Mouse (Mus musculus): ENCODE measurements at regions not wholly inside any gene's neighbourhood (a gene's known extent, or its start where the extent isn't known, plus 50 kb on each side); places are given as distances from the start of the nearest gene placed in this dataset.

DNA sequence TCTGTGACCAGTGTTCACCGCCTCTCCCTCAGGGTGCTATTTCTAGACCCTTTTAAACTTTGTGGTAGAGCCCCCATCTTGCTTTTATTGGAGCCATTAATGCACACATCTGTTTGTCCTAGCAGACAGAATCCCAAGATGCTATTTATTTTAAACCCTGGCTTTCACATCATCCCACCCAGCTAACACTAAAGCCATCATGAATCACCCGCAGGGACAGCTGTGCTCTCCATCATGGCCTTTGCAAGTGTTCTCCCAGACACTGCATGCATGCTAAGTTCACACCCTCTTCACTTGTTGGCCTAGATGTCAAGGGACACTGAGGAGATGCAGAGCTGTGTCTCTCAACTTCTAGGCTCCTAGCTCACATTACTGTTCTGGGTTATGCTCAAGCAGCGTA, 220.9 kb upstream of the Igfbp3 start:
- ATAC-seq (ENCODE audit: insufficient read depth): no peak
- H3K4me1 ChIP-seq (replicated peaks): no peaks in the 10 kb centered on the region
- no peaks in the 10 kb centered on the region for H3K36me3 ChIP-seq (replicated peaks)
- H3K4me3 ChIP-seq (replicated peaks): no peak overlapping the region
- no peak overlapping the region for H3K4me2 ChIP-seq
- no peak overlapping the region for H3K9ac ChIP-seq
- no peak overlapping the region for H3K27ac ChIP-seq (replicated peaks)
- H3K9me3 ChIP-seq (replicated peaks): no peaks in the 10 kb centered on the region
- 79% methylated on average over 3 of the region's 3 CpGs for WGBS (ENCODE audit: insufficient replicate concordance)
- no peaks in the 10 kb centered on the region for H3K27me3 ChIP-seq

GRCm38 (mm10) chr11:7427771-7428170, 214.0 kb upstream of the Igfbp3 start:
- Histone ChIP-seq H3K4me1 (replicated peaks) (no peaks in the 10 kb centered on the region; the same call in 1 of the 2 replicates), H3K4me2 (no peak overlapping the region), H3K9me3 (replicated peaks) (no peaks in the 10 kb centered on the region), H3K27me3 (no peaks in the 10 kb centered on the region), H3K36me3 (replicated peaks) (no peaks in the 10 kb centered on the region), H3K4me3 (replicated peaks) (no peak overlapping the region), H3K9ac (no peak overlapping the region), H3K27ac (replicated peaks) (no peak overlapping the region)
- ATAC-seq (ENCODE audit: insufficient read depth): no peak
- WGBS (ENCODE audit: insufficient replicate concordance): 65% methylated on average over 4 of the region's 4 CpGs

GRCm38 (mm10) chr11:7425233-7425632, 211.5 kb upstream of the Igfbp3 start:
- 63% methylated on average over 1 of the region's 1 CpGs for WGBS (ENCODE audit: insufficient replicate concordance)
- Histone ChIP-seq H3K4me2 (no peak overlapping the region), H3K4me3 (replicated peaks) (no peak overlapping the region), H3K9me3 (replicated peaks) (no peaks in the 10 kb centered on the region), H3K36me3 (replicated peaks) (no peaks in the 10 kb centered on the region), H3K9ac (no peak overlapping the region), H3K4me1 (replicated peaks) (no peaks in the 10 kb centered on the region; the same call in 1 of the 2 replicates), H3K27ac (replicated peaks) (no peak overlapping the region), H3K27me3 (no peaks in the 10 kb centered on the region)
- no peak for ATAC-seq (ENCODE audit: insufficient read depth)

DNA sequence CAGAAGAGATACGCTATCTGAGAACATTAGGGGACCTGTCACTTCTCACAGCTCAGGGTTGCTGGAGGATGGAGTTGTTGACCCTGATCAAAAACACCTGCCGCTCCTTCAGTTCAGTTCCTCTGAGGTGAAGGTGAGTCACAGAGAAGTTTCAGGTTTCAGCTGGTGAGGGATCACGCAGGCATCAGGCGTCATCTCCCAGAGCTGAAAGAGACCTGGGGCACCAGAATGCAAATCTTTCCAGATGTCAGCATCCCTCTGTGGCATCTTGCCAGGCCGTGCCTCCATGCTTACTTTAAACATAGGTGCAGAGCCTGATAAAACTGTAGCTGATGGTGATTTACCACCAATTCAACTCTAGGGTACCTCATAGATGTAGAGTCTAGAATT, 210.4 kb upstream of the Igfbp3 start:
- H3K4me1 ChIP-seq (replicated peaks): no peaks in the 10 kb centered on the region; the same call in 1 of the 2 replicates
- H3K4me3 ChIP-seq (replicated peaks): no peak overlapping the region
- no peak for ATAC-seq (ENCODE audit: insufficient read depth)
- WGBS (ENCODE audit: insufficient replicate concordance): 54% methylated on average over 5 of the region's 5 CpGs
- no peak overlapping the region for H3K27ac ChIP-seq (replicated peaks)
- H3K36me3 ChIP-seq (replicated peaks): no peaks in the 10 kb centered on the region
- H3K9ac ChIP-seq: no peak overlapping the region
- no peaks in the 10 kb centered on the region for H3K9me3 ChIP-seq (replicated peaks)
- no peak overlapping the region for H3K4me2 ChIP-seq
- H3K27me3 ChIP-seq: no peaks in the 10 kb centered on the region

- Histone ChIP-seq H3K27me3 (no peaks in the 10 kb centered on the region), H3K9ac (no peak overlapping the region), H3K4me2 (no peak overlapping the region), H3K36me3 (replicated peaks) (no peaks in the 10 kb centered on the region), H3K9me3 (replicated peaks) (no peaks in the 10 kb centered on the region), H3K4me1 (replicated peaks) (no peaks in the 10 kb centered on the region; the same call in 1 of the 2 replicates), H3K27ac (replicated peaks) (no peak overlapping the region), H3K4me3 (replicated peaks) (no peak overlapping the region)
- ATAC-seq (ENCODE audit: insufficient read depth): peak; percentile 86
- 25% methylated on average over 13 of the region's 13 CpGs for WGBS (ENCODE audit: insufficient replicate concordance)
These were observed 209.8 kb upstream of the Igfbp3 start for GRCm38 (mm10) chr11:7423276-7424081.

DNA sequence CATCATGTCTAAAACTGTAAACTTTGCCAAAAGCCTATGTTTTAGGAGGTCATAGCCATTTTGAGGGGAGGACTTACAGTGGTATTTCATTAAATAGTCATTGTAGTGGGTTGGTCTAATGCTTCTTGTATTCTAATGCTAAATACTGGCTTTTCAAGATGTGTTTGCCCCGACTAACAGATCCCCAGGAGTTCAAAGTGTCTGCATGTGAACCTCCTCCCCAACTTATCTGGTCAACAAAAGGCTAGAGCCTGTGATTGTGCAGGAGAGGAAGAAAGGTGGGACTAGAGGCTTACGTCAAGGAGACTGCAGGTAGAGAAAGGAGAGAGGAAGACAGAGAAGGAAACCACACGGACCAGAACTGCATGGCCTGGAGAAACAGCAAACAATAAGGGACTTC, 198.9 kb upstream of the Igfbp3 start:
- H3K36me3 ChIP-seq (replicated peaks): no peaks in the 10 kb centered on the region
- 50% methylated on average over 3 of the region's 3 CpGs for WGBS (ENCODE audit: insufficient replicate concordance)
- no peaks in the 10 kb centered on the region for H3K4me1 ChIP-seq (replicated peaks)
- no peak overlapping the region for H3K9ac ChIP-seq
- H3K27ac ChIP-seq (replicated peaks): no peak overlapping the region
- H3K4me3 ChIP-seq (replicated peaks): no peak overlapping the region
- no peaks in the 10 kb centered on the region for H3K9me3 ChIP-seq (replicated peaks)
- H3K27me3 ChIP-seq: no peaks in the 10 kb centered on the region
- ATAC-seq (ENCODE audit: insufficient read depth): no peak
- no peak overlapping the region for H3K4me2 ChIP-seq

GRCm38 (mm10) chr11:7408992-7409391, 195.3 kb upstream of the Igfbp3 start:
- H3K4me2 ChIP-seq: no peak overlapping the region
- H3K9ac ChIP-seq: no peak overlapping the region
- no peak overlapping the region for H3K27ac ChIP-seq (replicated peaks)
- H3K36me3 ChIP-seq (replicated peaks): no peaks in the 10 kb centered on the region
- no peaks in the 10 kb centered on the region for H3K27me3 ChIP-seq
- H3K9me3 ChIP-seq (replicated peaks): no peaks in the 10 kb centered on the region
- no peak for ATAC-seq (ENCODE audit: insufficient read depth)
- H3K4me3 ChIP-seq (replicated peaks): no peak overlapping the region
- H3K4me1 ChIP-seq (replicated peaks): no peaks in the 10 kb centered on the region

DNA sequence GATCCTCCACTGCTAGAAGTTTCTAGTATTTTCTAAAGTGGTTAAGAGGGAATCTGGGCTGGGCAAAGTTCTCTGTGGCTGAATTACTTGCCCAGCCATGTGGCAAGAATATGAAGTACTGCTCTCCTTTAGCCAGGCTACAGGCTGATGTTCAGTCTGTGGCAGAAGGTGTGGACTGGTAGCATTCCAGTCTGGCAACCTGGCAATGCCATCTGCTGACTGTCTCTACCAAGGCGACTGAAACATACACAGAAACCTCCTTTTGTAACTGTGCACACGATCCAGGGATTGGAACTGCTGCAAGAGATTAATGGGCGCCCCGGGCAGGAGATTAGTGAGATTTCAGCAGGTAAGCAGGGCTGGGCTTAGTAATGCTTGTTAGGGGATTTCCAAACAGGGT, 190.9 kb upstream of the Igfbp3 start:
- ATAC-seq (ENCODE audit: insufficient read depth): no peak
- Histone ChIP-seq H3K27ac (replicated peaks) (no peak overlapping the region), H3K4me1 (replicated peaks) (no peaks in the 10 kb centered on the region), H3K36me3 (replicated peaks) (no peaks in the 10 kb centered on the region), H3K9me3 (replicated peaks) (no peaks in the 10 kb centered on the region), H3K9ac (no peak overlapping the region), H3K4me2 (no peak overlapping the region), H3K4me3 (replicated peaks) (no peak overlapping the region), H3K27me3 (no peaks in the 10 kb centered on the region)
- WGBS (ENCODE audit: insufficient replicate concordance): 56% methylated on average over 4 of the region's 4 CpGs

GRCm38 (mm10) chr11:7371835-7372234, 158.1 kb upstream of the Igfbp3 start:
- Histone ChIP-seq H3K27me3 (no peaks in the 10 kb centered on the region), H3K9me3 (replicated peaks) (no peaks in the 10 kb centered on the region), H3K4me1 (replicated peaks) (no peaks in the 10 kb centered on the region), H3K4me3 (replicated peaks) (no peak overlapping the region), H3K4me2 (no peak overlapping the region), H3K36me3 (replicated peaks) (no peaks in the 10 kb centered on the region), H3K9ac (no peak overlapping the region), H3K27ac (replicated peaks) (no peak overlapping the region)
- ATAC-seq (ENCODE audit: insufficient read depth): no peak
- WGBS (ENCODE audit: insufficient replicate concordance): 57% methylated on average over 1 of the region's 1 CpGs

GRCm38 (mm10) chr11:7361388-7361787, 147.7 kb upstream of the Igfbp3 start:
- H3K9ac ChIP-seq: no peak overlapping the region

DNA sequence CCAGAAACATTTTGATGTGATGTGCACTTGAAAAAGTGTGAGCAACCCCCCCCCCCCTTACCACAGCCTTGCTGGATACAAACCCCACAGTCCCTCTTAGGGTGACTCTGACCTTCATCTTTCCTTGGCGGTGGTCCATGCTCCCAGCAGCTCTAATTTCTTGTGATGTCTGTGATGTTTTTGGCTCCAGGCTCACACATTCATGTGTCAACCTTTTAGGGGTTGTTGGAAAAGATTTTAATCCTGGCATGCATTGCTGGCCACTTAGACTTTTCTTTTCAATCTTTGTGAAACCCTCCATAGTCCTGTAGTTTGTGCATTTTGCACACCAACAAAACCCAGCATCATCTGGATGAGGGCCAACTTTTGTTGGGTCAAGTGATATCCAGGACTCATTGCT, 134.9 kb upstream of the Igfbp3 start:
- no peak overlapping the region for H3K4me3 ChIP-seq (replicated peaks)
- no peaks in the 10 kb centered on the region for H3K4me1 ChIP-seq (replicated peaks)
- H3K4me2 ChIP-seq: no peak overlapping the region
- no peaks in the 10 kb centered on the region for H3K36me3 ChIP-seq (replicated peaks)
- H3K27me3 ChIP-seq: no peaks in the 10 kb centered on the region
- H3K9ac ChIP-seq: no peak overlapping the region
- 56% methylated on average over 1 of the region's 1 CpGs for WGBS (ENCODE audit: insufficient replicate concordance)
- no peak for ATAC-seq (ENCODE audit: insufficient read depth)
- no peaks in the 10 kb centered on the region for H3K9me3 ChIP-seq (replicated peaks)
- no peak overlapping the region for H3K27ac ChIP-seq (replicated peaks)

More at GRCm38 (mm10) chr11:7361388-7361787, 147.7 kb upstream of the Igfbp3 start:
- no peaks in the 10 kb centered on the region for H3K36me3 ChIP-seq (replicated peaks)
- no peaks in the 10 kb centered on the region for H3K9me3 ChIP-seq (replicated peaks)
- ATAC-seq (ENCODE audit: insufficient read depth): 0 out of 2 replicates have a peak, but pooled peaks have one; percentile 34
- H3K27me3 ChIP-seq: no peaks in the 10 kb centered on the region
- WGBS (ENCODE audit: insufficient replicate concordance): 82% methylated on average over 3 of the region's 3 CpGs
- no peak overlapping the region for H3K27ac ChIP-seq (replicated peaks)
- H3K4me3 ChIP-seq (replicated peaks): no peak overlapping the region
- no peaks in the 10 kb centered on the region for H3K4me1 ChIP-seq (replicated peaks)
- H3K4me2 ChIP-seq: no peak overlapping the region

GRCm38 (mm10) chr11:7337826-7338225, 124.1 kb upstream of the Igfbp3 start:
- no peak for ATAC-seq (ENCODE audit: insufficient read depth)
- no peak overlapping the region for H3K9ac ChIP-seq
- no peaks in the 10 kb centered on the region for H3K36me3 ChIP-seq (replicated peaks)

More at GRCm38 (mm10) chr11:7337826-7338225, 124.1 kb upstream of the Igfbp3 start:
- Histone ChIP-seq H3K27ac (replicated peaks) (no peak overlapping the region), H3K4me1 (replicated peaks) (no peaks in the 10 kb centered on the region), H3K27me3 (no peaks in the 10 kb centered on the region), H3K4me2 (no peak overlapping the region), H3K9me3 (replicated peaks) (no peaks in the 10 kb centered on the region), H3K4me3 (replicated peaks) (no peak overlapping the region)

Data from liver, embryonic 15.5 days (tissue).